Mouse (Mus musculus) liver, embryonic 15.5 days (tissue): ENCODE data around the gene Bcar1. TPM values are rescaled to one million over a fixed set of nuclear protein-coding genes. Genes with fewer than 3 reads are reported as not detected.

Experiments
- ATAC-seq: fragments of 200-750 bp; cut with Nextera tagmentation; 2 replicates; pipeline ENCODE4 v1.8.0; 2017; ENCODE audit warnings: moderate number of reproducible peaks, mild to moderate bottlenecking, moderate library complexity; ENCODE audit not compliant: insufficient read depth
- H3K27ac ChIP-seq: fragments of 300-500 bp; sonication (generic); replicated peaks from 2 replicates; pipeline ENCODE4 v1.5.1; 2015; ENCODE audit warnings: mild to moderate bottlenecking, inconsistent platforms
- H3K27me3 ChIP-seq: fragments of 300-500 bp; sonication (generic); 2 replicates; pipeline ENCODE4 v1.6.1; 2015; ENCODE audit warnings: mild to moderate bottlenecking, inconsistent platforms
- H3K36me3 ChIP-seq: fragments of 300-500 bp; sonication (generic); replicated peaks from 2 replicates; pipeline ENCODE4 v1.6.1; 2015; ENCODE audit warnings: moderate library complexity, mild to moderate bottlenecking, inconsistent platforms
- H3K4me1 ChIP-seq: fragments of 300-500 bp; sonication (generic); replicated peaks from 2 replicates; pipeline ENCODE4 v1.6.1; 2015; ENCODE audit warnings: inconsistent platforms
- H3K4me2 ChIP-seq: fragments of 300-500 bp; sonication (generic); 2 replicates; pipeline ENCODE4 v1.6.1; 2015; ENCODE audit warnings: moderate library complexity, mild to moderate bottlenecking, inconsistent platforms
- H3K4me3 ChIP-seq: fragments of 300-500 bp; sonication (generic); replicated peaks from 2 replicates; pipeline ENCODE4 v1.5.1; 2015; ENCODE audit warnings: mild to moderate bottlenecking, inconsistent platforms
- H3K9ac ChIP-seq: fragments of 300-500 bp; sonication (generic); 2 replicates; pipeline ENCODE4 v1.6.1; 2015; ENCODE audit warnings: moderate library complexity, mild to moderate bottlenecking, inconsistent platforms
- H3K9me3 ChIP-seq: fragments of 300-500 bp; sonication (generic); replicated peaks from 2 replicates; pipeline ENCODE4 v1.6.1; 2016; ENCODE audit warnings: inconsistent platforms
- WGBS: fragments of 180-500 bp; shearing (Covaris S2); methylation state at CpG from one replicate; pipeline ENCODE4 v1.1.7; 2015; ENCODE audit warnings: mixed read lengths; ENCODE audit not compliant: insufficient replicate concordance; 5-methylcytosine and 5-hydroxymethylcytosine counted together
- polyA plus RNA-seq: library from polyadenylated mRNA; unstranded; fragments of >200 nt; fragmentation: Nextera tagmentation; extraction: Ambion mirVana; gene quantifications from 2 replicates; pipeline ENCODE4 v1.2.1, GENCODE M21; 2015

Gene Bcar1
- polyA plus RNA-seq, 1 experiment from 2014 or later, result 7.8 TPM

DNA sequence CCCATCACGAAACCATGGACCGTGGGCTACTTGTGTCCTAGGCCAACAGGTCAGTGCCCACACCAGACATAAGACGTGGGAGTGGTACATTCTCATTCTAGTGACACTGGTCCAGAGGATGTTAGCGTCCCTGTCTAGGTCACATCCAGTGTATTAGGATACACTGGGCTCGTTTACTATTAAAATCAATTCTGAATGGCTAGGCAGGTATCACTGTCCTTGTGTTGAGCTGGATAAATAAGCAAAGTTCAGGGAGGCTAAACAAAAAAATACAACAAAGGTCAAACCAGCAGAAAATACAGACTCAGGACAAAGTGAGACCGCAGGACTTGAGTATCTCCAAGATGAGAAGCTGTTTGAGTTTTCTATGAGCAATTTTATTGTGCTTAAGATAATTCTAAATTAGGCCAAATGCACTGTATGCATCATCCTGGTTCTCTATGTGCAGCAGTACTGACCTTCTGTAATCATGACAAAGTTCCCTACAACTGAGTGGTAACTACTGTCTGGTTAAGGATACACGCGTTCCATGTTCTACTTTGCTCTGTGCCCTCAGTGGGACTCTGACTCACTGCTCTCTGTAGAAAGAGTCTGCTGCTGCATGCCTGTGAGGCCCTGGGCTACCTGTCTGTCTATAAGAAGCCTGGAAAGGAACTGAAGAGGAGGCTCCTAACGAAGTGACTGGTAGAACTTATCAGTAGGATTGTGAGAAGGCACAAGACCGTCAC is 37.3 kb upstream of the Bcar1 start:
- peaks cover 13% of the 10 kb centered on the region; the same call in 1 of the 2 replicates for H3K4me1 ChIP-seq
- 72% methylated on average over 10 of the region's 10 CpGs for WGBS
- no peaks in the 10 kb centered on the region for H3K9me3 ChIP-seq
- H3K9ac ChIP-seq, result no peak overlapping the region
- H3K27ac ChIP-seq, result no peak overlapping the region
- ATAC-seq, result no peak
- H3K4me2 ChIP-seq, result no peak overlapping the region
- no peak overlapping the region for H3K4me3 ChIP-seq
- peaks cover 13% of the 10 kb centered on the region for H3K36me3 ChIP-seq
- H3K27me3 ChIP-seq, result no peaks in the 10 kb centered on the region

DNA sequence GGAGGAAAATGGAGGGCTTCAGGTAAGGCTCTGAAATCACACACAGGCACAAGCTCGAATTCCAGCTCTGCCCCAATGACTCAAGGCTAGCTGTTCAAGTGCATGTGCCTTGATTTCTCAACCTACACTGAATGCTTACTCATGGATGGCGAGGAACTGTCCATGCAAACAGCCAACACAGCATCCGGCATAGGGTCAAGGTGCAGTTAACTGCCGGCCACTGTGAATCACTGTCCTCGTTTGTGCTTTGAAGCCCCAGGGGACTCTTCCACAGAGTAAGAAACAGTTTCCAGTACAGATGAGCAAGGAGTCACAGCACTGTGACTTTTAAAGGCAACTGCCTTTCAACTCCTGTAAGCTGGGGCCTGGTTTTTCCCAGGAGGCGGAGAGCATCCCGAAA is 36.1 kb upstream of the Bcar1 start:
- H3K27ac ChIP-seq, result peak overlapping the region; percentile 29; the same call in 1 of the 2 replicates
- no peak overlapping the region for H3K4me2 ChIP-seq
- no peaks in the 10 kb centered on the region for H3K27me3 ChIP-seq
- WGBS, result 62% methylated on average over 7 of the region's 7 CpGs
- no peak overlapping the region for H3K9ac ChIP-seq
- no peaks in the 10 kb centered on the region for H3K9me3 ChIP-seq
- no peak overlapping the region for H3K4me3 ChIP-seq
- H3K4me1 ChIP-seq, result peaks cover 13% of the 10 kb centered on the region; the same call in 1 of the 2 replicates
- peak; percentile 62; the same call in 1 of the 2 replicates for ATAC-seq
- H3K36me3 ChIP-seq, result peaks cover 16% of the 10 kb centered on the region

DNA sequence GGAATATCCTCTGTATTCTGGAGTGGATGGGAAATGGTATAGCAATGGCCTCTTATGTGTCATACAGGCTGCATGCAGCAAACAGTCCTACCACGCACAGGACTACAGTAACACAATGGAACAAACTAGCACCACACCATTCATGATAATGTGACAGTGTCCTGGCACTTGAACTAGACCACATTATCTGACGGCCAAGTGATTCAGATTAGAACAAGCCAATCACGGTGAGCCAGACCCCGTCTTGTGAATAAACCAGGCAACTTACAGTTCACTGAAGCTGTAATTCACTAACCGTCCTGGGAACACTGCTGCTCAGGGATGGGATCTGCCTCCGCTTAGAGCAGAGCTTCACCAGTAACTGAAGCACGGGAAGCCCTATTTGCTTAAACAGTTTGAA is 35.2 kb upstream of the Bcar1 start:
- no peak overlapping the region for H3K4me3 ChIP-seq
- H3K4me2 ChIP-seq, result no peak overlapping the region
- no peak for ATAC-seq
- peaks cover 13% of the 10 kb centered on the region; the same call in 1 of the 2 replicates for H3K4me1 ChIP-seq
- H3K27ac ChIP-seq, result no peak overlapping the region
- no peak overlapping the region for H3K9ac ChIP-seq
- WGBS, result 69% methylated on average over 7 of the region's 7 CpGs
- H3K27me3 ChIP-seq, result no peaks in the 10 kb centered on the region
- H3K9me3 ChIP-seq, result no peaks in the 10 kb centered on the region
- peaks cover 22% of the 10 kb centered on the region for H3K36me3 ChIP-seq

DNA sequence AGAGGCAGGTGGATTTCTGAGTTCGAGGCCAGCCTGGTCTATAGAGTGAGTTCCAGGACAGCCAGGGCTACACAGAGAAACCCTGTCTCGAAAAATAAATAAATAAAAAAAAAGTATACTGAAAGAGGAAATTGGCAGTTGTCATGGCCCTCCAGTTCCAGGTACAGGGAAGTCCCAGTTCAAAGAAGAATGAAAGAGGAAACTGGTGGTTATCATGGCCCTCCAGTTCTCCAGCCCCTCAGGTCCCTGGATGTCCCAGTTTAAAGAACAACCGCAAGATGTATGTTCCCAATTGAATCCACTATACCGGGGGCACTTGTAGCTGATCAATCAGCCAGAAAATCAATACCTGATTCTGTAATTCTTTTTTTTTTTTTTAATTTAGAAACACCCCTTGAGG is 32.9 kb upstream of the Bcar1 start:
- H3K9ac ChIP-seq, result no peak overlapping the region
- H3K4me1 ChIP-seq, result peaks cover 13% of the 10 kb centered on the region; the same call in 1 of the 2 replicates
- H3K4me3 ChIP-seq, result no peak overlapping the region
- H3K27ac ChIP-seq, result no peak overlapping the region
- no peak for ATAC-seq
- no peaks in the 10 kb centered on the region for H3K27me3 ChIP-seq
- H3K36me3 ChIP-seq, result peaks cover 22% of the 10 kb centered on the region
- no peaks in the 10 kb centered on the region for H3K9me3 ChIP-seq
- H3K4me2 ChIP-seq, result no peak overlapping the region
- 67% methylated on average over 4 of the region's 4 CpGs for WGBS

DNA sequence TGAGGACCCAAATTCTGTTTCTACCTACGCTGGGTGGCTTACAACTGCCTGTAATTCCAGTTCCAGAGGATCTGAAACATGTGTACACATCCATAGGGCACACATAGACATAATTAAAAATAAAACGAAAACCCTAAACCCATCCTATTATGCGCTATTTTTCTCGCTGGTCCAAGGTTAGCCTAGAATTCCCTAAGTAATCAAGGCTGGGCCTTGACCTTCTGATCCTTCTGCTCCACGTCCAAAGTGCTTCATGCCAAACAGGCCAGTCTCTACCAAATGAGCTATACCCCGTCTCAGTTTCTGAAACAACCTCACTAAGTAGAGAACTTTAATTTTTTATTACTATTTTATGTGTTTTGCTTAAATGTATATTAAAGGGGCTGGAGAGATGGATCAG is 32.2 kb upstream of the Bcar1 start:
- Histone ChIP-seq H3K9me3 (no peaks in the 10 kb centered on the region), H3K4me1 (peaks cover 10% of the 10 kb centered on the region; the same call in 1 of the 2 replicates), H3K36me3 (peaks cover 28% of the 10 kb centered on the region), H3K27ac (no peak overlapping the region), H3K4me2 (no peak overlapping the region), H3K27me3 (no peaks in the 10 kb centered on the region), H3K4me3 (no peak overlapping the region), H3K9ac (no peak overlapping the region)
- ATAC-seq, result no peak
- 76% methylated on average over 6 of the region's 6 CpGs for WGBS

DNA sequence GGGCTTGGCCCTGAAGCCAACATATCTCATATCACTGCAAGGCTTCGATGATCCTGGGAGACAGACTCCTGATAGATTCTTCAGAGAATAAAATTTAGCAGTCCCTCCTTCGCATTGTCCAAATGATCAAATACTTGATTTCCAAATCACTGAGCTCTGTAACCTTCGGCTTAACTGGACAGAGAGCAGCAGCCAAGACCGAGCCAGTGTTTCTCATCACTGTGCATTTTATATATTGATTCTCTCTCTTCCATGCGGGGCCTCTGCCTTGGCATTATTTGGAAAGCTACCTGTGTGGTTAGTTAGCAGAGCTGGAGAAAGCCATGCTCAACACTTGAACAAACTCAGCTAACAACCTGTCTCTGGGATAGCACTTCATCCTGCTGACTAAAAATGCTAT is 29.9 kb upstream of the Bcar1 start:
- Histone ChIP-seq H3K27ac (no peak overlapping the region), H3K27me3 (no peaks in the 10 kb centered on the region), H3K9ac (no peak overlapping the region), H3K36me3 (peaks cover 26% of the 10 kb centered on the region), H3K4me2 (no peak overlapping the region), H3K9me3 (no peaks in the 10 kb centered on the region), H3K4me3 (no peak overlapping the region), H3K4me1 (peaks cover 5% of the 10 kb centered on the region)
- WGBS, result 80% methylated on average over 5 of the region's 5 CpGs
- ATAC-seq, result no peak

DNA sequence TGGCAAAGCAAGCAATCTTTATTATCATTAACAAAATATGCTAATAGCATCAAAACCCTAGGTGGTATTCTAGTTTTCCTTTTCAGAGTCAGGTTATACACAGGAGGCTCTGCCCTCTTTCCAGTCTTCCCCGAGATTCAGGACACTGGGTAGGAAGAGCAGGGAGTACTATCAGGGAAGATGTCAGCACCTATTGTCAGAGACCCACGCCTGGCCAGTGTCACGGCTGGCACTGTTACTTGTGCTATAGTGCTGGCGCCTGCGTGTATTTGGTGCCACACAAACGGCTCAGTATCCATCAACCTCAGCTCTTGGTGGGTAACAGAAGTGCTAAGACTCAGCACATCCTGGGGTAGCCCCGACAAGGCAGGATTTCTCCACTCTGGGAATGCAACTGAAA is 29.4 kb upstream of the Bcar1 start:
- 71% methylated on average over 7 of the region's 7 CpGs for WGBS
- no peaks in the 10 kb centered on the region for H3K27me3 ChIP-seq
- no peak overlapping the region for H3K27ac ChIP-seq
- no peak for ATAC-seq
- no peak overlapping the region for H3K9ac ChIP-seq
- H3K4me3 ChIP-seq, result no peak overlapping the region
- no peak overlapping the region for H3K4me2 ChIP-seq
- no peaks in the 10 kb centered on the region for H3K9me3 ChIP-seq
- peaks cover 26% of the 10 kb centered on the region for H3K36me3 ChIP-seq
- peaks cover 5% of the 10 kb centered on the region for H3K4me1 ChIP-seq

DNA sequence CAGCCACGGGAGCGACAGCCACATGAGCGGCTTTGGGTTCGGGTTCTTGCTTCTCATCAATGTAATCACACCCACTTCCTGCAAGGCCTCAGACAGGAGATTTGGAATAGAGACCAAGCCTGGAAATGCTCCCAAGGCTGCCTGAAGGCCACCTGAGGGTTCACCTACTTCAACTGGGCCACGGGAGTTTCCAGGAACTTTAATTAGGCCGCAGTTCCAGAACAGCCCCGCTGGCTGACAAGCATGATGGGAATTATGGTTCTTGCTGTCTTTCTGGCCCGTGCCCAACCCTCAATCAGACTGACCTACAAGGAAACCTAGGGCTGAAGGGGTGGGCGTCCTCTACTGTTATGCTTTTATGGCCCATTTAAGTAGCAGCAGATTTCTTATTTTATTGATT is 28.5 kb upstream of the Bcar1 start:
- no peak overlapping the region for H3K4me2 ChIP-seq
- H3K4me3 ChIP-seq, result no peak overlapping the region
- no peaks in the 10 kb centered on the region for H3K27me3 ChIP-seq
- WGBS, result 74% methylated on average over 9 of the region's 9 CpGs
- H3K4me1 ChIP-seq, result peaks cover 5% of the 10 kb centered on the region
- H3K27ac ChIP-seq, result no peak overlapping the region
- no peak for ATAC-seq
- peaks cover 34% of the 10 kb centered on the region for H3K36me3 ChIP-seq
- H3K9ac ChIP-seq, result no peak overlapping the region
- no peaks in the 10 kb centered on the region for H3K9me3 ChIP-seq

DNA sequence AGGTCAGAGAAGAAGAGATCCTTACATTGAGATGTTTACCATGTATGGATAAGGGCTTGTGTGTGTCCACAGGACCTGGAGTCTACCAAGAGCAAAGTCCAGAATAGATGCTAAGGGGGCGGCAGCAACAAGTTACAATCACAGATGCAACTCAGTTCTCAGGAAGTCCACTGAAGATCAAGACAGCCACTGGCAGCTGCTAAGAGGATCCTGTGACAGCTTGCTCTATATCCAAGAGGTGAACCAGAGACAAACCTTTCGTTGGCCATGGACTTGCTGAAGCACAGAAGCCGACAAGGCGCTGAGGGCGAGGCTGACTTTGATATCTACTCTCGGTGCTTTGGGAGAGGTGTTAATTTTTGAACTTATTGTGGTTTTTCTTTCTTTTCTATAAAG is 28.0 kb upstream of the Bcar1 start:
- no peaks in the 10 kb centered on the region for H3K9me3 ChIP-seq
- WGBS, result 82% methylated on average over 6 of the region's 6 CpGs
- no peak overlapping the region for H3K4me2 ChIP-seq
- peaks cover 5% of the 10 kb centered on the region for H3K4me1 ChIP-seq
- H3K9ac ChIP-seq, result no peak overlapping the region
- ATAC-seq, result no peak
- no peak overlapping the region for H3K27ac ChIP-seq
- no peaks in the 10 kb centered on the region for H3K27me3 ChIP-seq
- peaks cover 38% of the 10 kb centered on the region for H3K36me3 ChIP-seq
- no peak overlapping the region for H3K4me3 ChIP-seq

DNA sequence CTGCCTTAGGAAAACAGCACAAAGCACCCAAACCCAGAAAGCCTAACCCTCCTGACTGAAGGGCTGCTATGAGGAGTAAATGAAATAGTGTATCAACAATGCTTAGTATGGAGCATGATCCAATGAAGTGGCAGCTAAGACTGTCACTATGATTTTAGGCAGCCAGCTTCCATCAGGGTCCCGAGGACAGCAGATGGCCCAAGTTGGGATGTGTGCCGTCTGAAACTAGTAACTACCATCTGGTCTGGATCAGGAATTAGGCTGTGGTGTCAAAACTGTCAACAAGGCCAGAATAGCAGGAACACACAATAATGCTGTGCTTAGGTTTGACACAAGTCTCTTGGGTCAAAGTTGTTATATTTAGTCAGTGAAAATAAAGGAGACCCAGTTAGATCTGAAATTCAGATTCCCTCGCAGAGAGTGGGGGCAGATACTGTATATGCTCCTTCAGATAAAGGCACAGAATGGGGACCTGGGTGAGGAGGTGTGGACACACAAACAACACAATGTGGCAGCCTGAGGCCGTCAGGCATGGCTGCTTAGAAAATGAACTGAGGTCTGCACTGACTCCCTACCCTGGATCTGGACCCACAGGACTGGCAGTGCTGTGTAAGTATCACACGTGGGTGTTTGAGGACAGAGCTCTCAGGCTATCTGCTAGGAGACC is 27.5 kb upstream of the Bcar1 start:
- peaks cover 44% of the 10 kb centered on the region for H3K36me3 ChIP-seq
- no peak overlapping the region for H3K4me3 ChIP-seq
- H3K4me2 ChIP-seq, result no peak overlapping the region
- H3K9ac ChIP-seq, result no peak overlapping the region
- no peak overlapping the region for H3K27ac ChIP-seq
- no peak for ATAC-seq
- 67% methylated on average over 5 of the region's 5 CpGs for WGBS
- H3K27me3 ChIP-seq, result no peaks in the 10 kb centered on the region
- H3K4me1 ChIP-seq, result peaks cover 5% of the 10 kb centered on the region
- H3K9me3 ChIP-seq, result no peaks in the 10 kb centered on the region

DNA sequence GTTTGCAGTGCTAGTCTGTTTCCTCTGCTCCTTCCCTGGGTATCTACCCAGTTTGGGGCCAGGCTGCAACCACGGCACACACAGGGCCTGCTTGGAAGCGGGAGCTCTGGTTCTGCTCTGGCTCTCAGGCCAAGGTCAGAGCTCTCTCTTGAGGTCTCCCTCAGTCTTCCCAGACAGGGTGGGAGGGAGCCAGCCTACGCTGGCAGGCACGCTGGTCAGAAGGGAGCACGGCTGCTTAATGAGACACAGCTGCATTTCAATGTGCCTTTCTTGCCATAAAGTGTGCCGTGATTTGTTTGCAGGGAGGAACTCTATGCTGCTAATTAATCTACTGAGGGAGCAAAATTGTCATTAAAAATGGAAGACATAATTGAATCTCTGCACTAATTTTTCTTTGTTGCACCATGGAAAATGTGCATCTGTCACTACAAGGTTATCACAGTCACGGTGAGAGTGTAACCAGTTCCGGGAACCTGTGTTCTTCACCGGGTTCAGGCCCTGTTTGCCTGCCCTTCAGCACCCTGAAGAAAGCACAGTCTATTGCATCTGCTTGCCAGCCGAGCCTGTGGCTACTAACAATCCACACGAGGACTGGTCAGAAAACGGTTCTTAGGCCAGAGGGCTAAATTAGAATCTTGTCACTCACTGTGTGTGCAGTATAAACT is 26.3 kb upstream of the Bcar1 start:
- Histone ChIP-seq H3K36me3 (peaks cover 51% of the 10 kb centered on the region), H3K27me3 (no peaks in the 10 kb centered on the region), H3K27ac (no peak overlapping the region), H3K9ac (no peak overlapping the region), H3K4me2 (no peak overlapping the region), H3K4me3 (no peak overlapping the region), H3K4me1 (peaks cover 5% of the 10 kb centered on the region), H3K9me3 (no peaks in the 10 kb centered on the region)
- no peak for ATAC-seq
- 78% methylated on average over 12 of the region's 12 CpGs for WGBS
